Mouse (Mus musculus) spleen, adult 2 months (tissue): ENCODE data around the gene Sema4d. TPM values are rescaled to one million over a fixed set of nuclear protein-coding genes. Genes with fewer than 3 reads are reported as not detected.

Experiments used
- DNase-seq, 2 experiments: peaks; one replicate each; pipeline versions ENCODE4 v3.0.0 to v3.0.0-alpha.2; 2012 to 2021; ENCODE audit warnings: low spot score in 2 of 2, low read depth in 1 of 2
- H3K27ac ChIP-seq: fragments of 200-500 bp; 2 replicates; pipeline ENCODE4 v1.5.1; 2012; ENCODE audit warnings: low read length, inconsistent platforms; ENCODE audit not compliant: insufficient read depth
- H3K27me3 ChIP-seq: fragments of 200-500 bp; 2 replicates; pipeline ENCODE4 v1.6.1; 2012; ENCODE audit warnings: mild to moderate bottlenecking, moderate library complexity, low read length, inconsistent platforms; ENCODE audit not compliant: control insufficient read depth, insufficient read depth
- H3K36me3 ChIP-seq: fragments of 200-500 bp; 2 replicates; pipeline ENCODE4 v1.6.1; 2012; ENCODE audit warnings: mild to moderate bottlenecking, low read length, inconsistent platforms; ENCODE audit not compliant: control insufficient read depth, insufficient read depth
- H3K4me1 ChIP-seq: fragments of 200-500 bp; 2 replicates; pipeline ENCODE4 v1.6.1; 2011; ENCODE audit warnings: inconsistent platforms; ENCODE audit not compliant: control insufficient read depth, insufficient read depth, insufficient read length
- H3K4me3 ChIP-seq: fragments of 200-500 bp; 2 replicates; pipeline ENCODE4 v1.5.1; 2011; ENCODE audit warnings: mild to moderate bottlenecking, inconsistent platforms; ENCODE audit not compliant: insufficient read depth, insufficient read length; ENCODE audit errors: extremely low read depth
- CTCF ChIP-seq: fragments of 200-500 bp; IDR thresholded peaks from 2 replicates; pipeline ENCODE4 v1.5.1; 2011; ENCODE audit warnings: mild to moderate bottlenecking, inconsistent platforms; ENCODE audit not compliant: insufficient read depth, insufficient read length, insufficient replicate concordance; ENCODE audit errors: extremely low read depth
- POLR2A ChIP-seq: fragments of 200-500 bp; IDR thresholded peaks from 2 replicates; pipeline ENCODE4 v1.6.1; 2011; ENCODE audit warnings: low read depth, low read length, inconsistent platforms
- WGBS: fragments of 180-500 bp; shearing (Covaris S2); methylation state at CpG from one replicate; pipeline ENCODE4 v1.1.7; 2018; 5-methylcytosine and 5-hydroxymethylcytosine counted together
- polyA plus RNA-seq: library from polyadenylated mRNA; depleted of rRNA; stranded (reverse); fragments of >200 nt; gene quantifications from 2 replicates; pipeline ENCODE4 v1.2.3, GENCODE M21; 2012

Sema4d gene
- polyA plus RNA-seq, 1 experiment: 77.0 TPM

- Histone ChIP-seq H3K27me3 (no peaks in the 10 kb centered on the region), H3K36me3 (peaks cover 8% of the 10 kb centered on the region), H3K4me3 (no peak overlapping the region), H3K4me1 (peaks cover 58% of the 10 kb centered on the region; the same call in 1 of the 2 replicates), H3K27ac (peak overlapping the region; percentile 40; the same call in 1 of the 2 replicates)
- no peak for DNase-seq
- no peak for TF ChIP-seq CTCF
- no peak for TF ChIP-seq POLR2A
- 80% methylated on average over 6 of the region's 6 CpGs for WGBS
Observed at GRCm38 (mm10) chr13:51759256-51759987, 34.1 kb downstream of the Sema4d start.

DNA sequence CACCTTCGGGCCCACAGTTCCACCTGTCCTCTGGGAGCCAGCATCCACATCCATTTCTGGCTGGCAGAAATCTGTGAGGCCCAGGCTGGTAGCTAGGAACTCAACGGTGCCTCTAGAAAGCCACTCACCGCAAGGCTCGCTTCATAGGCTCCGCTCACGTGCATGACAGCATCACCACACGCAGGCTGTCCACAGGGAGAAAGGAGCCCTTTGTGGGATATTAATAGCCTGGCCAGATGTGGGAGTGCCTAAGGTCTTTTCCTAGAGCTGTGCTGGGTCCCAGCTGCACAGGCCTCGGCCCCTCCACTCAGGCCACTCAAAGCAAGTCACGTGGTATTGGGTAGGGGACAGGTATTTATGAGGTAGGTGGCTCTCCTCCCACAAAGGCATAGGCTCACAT is 35.1 kb downstream of the Sema4d start:
- H3K27ac ChIP-seq: peak overlapping the region; percentile 26
- 37% methylated on average over 9 of the region's 9 CpGs for WGBS
- H3K4me3 ChIP-seq: no peak overlapping the region
- DNase-seq: no peak
- TF ChIP-seq CTCF (no peak), POLR2A (no peak)
- peaks cover 62% of the 10 kb centered on the region; the same call in 1 of the 2 replicates for H3K4me1 ChIP-seq
- H3K27me3 ChIP-seq: no peaks in the 10 kb centered on the region
- H3K36me3 ChIP-seq: peaks cover 8% of the 10 kb centered on the region

- peaks cover 6% of the 10 kb centered on the region for H3K36me3 ChIP-seq
- H3K4me3 ChIP-seq: no peak overlapping the region
- peaks cover 64% of the 10 kb centered on the region for H3K4me1 ChIP-seq
- H3K27ac ChIP-seq: peak overlapping the region; percentile 82
- H3K27me3 ChIP-seq: no peaks in the 10 kb centered on the region
- 50% methylated on average over 2 of the region's 2 CpGs for WGBS
- TF ChIP-seq POLR2A (no peak), CTCF (no peak)
- DNase-seq: no peak
Observed at GRCm38 (mm10) chr13:51757099-51757498, 36.4 kb downstream of the Sema4d start.

- peak overlapping the region; percentile 82 for H3K27ac ChIP-seq
- H3K27me3 ChIP-seq: no peaks in the 10 kb centered on the region
- 4% methylated on average over 3 of the region's 3 CpGs for WGBS
- H3K4me3 ChIP-seq: no peak overlapping the region
- no peak for DNase-seq
- peaks cover 2% of the 10 kb centered on the region; the same call in 1 of the 2 replicates for H3K36me3 ChIP-seq
- H3K4me1 ChIP-seq: peaks cover 64% of the 10 kb centered on the region
- TF ChIP-seq POLR2A (no peak), CTCF (no peak)
Observed at GRCm38 (mm10) chr13:51756563-51756962, 37.0 kb downstream of the Sema4d start.

- H3K27ac ChIP-seq: peak overlapping the region; percentile 82
- peaks cover 70% of the 10 kb centered on the region for H3K4me1 ChIP-seq
- WGBS: 86% methylated on average over 9 of the region's 9 CpGs
- no peak for DNase-seq
- no peak overlapping the region for H3K4me3 ChIP-seq
- no peaks in the 10 kb centered on the region for H3K36me3 ChIP-seq
- TF ChIP-seq POLR2A: no peak
- TF ChIP-seq CTCF: no peak
- H3K27me3 ChIP-seq: no peaks in the 10 kb centered on the region
Observed at GRCm38 (mm10) chr13:51756019-51756418, 37.5 kb downstream of the Sema4d start.

GRCm38 (mm10) chr13:51755584-51755983 is 38.0 kb downstream of the Sema4d start:
- TF ChIP-seq POLR2A (no peak), CTCF (no peak)
- Histone ChIP-seq H3K27ac (peak overlapping the region; percentile 82), H3K36me3 (no peaks in the 10 kb centered on the region), H3K4me1 (peaks cover 73% of the 10 kb centered on the region), H3K27me3 (no peaks in the 10 kb centered on the region), H3K4me3 (no peak overlapping the region)
- no peak for DNase-seq
- 92% methylated on average over 7 of the region's 7 CpGs for WGBS

DNA sequence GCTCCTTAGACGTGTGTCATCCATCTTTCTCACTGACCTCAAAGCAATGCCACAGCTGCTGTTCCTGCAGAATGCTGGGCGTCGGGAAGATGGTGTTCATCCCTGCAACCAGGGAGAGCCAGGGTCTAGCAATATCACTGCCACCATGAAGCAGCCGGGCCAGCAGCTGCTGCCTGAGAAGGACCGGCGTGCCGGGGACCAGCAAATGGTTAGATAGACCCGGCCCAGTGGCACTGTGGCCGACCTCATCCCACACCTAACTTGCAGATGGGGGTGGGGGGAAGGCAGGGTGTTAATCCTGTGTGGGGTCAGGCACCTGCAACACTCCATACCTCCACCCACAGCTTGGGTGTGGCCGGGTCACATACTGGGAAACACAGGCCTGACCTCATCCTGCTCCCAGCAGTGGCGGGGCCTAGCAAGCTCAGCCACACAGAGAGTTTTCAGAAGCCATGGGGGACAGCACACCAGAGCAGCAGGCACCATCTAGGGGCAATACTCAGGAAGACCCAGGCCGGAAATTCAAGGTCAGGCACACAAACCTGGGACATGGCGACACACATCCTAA is 38.9 kb downstream of the Sema4d start:
- WGBS: 53% methylated on average over 13 of the region's 13 CpGs
- TF ChIP-seq CTCF (no peak), POLR2A (no peak)
- Histone ChIP-seq H3K27ac (peak overlapping the region; percentile 82), H3K4me3 (no peak overlapping the region), H3K36me3 (no peaks in the 10 kb centered on the region), H3K4me1 (peaks cover 78% of the 10 kb centered on the region), H3K27me3 (no peaks in the 10 kb centered on the region)
- DNase-seq: no peak
